Mouse (Mus musculus): ENCODE measurements at regions not wholly inside any gene's neighbourhood (a gene's known extent, or its start where the extent isn't known, plus 50 kb on each side); places are given as distances from the start of the nearest gene placed in this dataset.

DNA sequence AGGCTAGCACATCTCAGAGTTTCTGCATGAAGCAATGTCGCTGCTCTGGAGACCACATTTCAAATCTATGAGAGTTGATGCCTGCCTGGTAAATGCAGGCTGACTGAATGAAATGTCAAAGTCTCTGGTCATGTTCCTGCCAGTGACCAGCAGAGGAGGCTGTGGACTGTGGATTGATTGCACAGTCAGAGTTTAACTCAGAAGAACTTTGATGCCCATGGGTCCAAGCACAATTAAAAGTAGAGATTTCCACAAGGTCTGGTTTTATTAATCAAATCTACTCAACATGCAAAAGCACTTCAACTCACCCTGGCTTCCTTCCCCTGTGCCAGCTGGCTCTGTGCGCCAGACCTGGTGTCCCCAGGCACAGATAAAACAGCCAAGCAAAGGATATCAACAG lies 81.3 kb downstream of the Hsd17b3 start:
- DNase-seq (ENCODE audit: low spot score), result no peak

DNA sequence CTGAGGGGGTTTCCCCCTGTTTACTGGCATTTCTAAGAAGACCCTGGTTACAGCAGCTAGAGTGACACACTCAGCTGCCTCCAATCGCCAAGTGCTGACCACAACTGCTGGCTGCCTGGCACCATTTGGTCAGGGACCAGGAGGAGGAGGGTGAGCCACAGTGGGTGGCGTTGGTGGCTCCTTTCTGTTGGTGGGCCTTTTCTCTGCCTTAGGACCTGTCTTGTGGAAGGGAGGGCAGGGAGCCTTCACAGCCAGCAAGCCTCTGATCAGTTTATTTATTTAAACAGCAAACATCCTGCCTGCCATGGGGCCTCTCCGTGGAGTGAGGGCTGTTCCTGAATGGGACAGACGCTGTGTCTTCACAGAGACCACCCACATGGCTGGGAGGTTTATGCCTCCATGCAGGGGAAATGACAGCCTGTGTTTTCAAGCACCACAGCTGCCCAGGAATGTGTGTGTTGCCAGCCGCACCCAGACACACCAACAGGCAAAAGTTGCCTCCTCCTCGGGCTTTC lies 86.0 kb downstream of the Hsd17b3 start:
- DNase-seq (ENCODE audit: low spot score), result no peak

DNA sequence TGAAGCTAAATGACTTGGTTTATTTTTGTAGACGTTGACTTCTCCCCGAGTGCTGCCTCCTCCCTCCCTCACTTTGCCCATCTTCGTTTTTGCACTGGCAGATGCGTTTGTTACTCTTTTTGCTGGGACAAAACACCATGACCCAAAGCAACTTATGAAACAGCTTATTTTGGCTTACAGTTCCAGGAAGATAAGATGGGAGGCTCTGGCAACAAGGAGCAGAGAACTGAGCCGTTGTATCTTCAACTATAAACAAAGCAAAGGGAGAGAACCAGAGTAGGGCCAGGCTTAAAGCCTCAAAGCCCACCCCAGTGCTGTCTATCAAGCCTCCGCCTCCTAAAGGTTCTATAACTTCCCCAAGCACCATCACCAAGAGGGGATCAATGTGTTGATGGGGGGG lies 88.7 kb downstream of the Hsd17b3 start:
- DNase-seq (ENCODE audit: low spot score), result no peak

DNA sequence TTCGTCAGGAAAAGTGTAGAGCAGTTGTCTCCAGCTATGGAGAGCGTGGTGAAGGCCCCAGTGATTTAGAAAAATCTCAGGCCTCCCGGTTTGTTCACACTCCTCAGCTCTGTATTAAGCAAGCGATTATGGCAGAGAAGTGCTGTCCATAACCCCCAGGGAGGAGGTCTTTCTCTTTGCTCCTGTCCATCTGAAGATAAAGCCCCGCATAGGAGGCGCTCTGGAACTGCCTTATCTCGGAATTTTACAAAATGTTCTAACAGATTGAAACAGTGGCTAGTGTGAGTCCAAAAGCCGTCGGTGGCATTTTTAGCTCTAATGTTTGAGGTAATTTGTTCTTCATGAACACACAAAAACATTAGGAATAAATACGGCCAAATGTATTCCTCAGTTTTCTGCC lies 90.4 kb downstream of the Hsd17b3 start:
- no peak for DNase-seq (ENCODE audit: low spot score)

DNA sequence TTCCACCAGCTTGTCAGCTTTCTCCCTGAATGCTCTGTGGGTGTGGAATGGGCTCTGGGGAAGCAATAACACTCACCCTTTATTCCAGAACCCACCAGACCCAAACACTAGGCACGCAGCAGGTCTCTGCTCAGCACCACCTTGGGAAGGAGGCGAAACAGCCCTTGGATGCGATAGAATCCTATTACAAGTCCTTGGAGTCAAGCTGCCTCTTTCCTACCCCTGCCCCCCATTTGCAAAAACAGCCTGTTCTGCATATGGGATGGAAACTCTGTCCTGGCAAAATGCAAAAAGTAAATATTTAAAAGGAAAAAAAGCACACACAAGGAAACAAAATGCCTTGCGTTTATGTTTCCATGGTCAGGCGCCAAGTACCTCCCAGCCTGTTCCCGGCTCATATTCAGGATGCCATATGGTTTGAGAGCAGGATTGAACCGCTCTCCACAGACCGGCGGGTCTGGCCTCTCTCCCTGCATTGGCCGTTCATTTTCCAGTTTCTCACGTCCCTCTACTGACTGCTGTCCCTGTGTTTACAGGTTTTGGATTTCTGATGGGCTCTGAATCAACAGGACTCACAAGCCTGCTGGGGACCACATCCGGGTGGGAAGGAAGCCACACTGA lies 95.1 kb downstream of the Hsd17b3 start:
- DNase-seq (ENCODE audit: low spot score), result no peak

DNA sequence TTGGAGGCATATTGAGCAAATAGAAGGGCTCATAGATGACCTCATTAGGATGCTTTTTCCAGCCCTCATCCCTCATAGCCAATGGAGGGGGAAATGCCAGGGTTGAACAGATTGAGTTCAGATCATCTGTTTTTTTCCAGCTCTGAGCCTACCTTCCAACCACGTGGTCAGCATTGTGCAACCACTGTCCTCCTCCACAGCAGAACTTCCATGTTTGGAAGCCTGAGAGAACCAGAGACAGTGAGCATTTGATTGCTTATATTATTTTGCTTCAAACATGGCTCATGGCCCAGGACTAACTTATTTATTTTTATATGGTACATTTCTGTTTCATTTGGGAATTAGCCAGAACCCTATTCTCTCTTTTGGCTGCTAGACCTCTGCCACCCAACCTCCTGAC lies 96.0 kb downstream of the Hsd17b3 start:
- DNase-seq (ENCODE audit: low spot score), result no peak

DNA sequence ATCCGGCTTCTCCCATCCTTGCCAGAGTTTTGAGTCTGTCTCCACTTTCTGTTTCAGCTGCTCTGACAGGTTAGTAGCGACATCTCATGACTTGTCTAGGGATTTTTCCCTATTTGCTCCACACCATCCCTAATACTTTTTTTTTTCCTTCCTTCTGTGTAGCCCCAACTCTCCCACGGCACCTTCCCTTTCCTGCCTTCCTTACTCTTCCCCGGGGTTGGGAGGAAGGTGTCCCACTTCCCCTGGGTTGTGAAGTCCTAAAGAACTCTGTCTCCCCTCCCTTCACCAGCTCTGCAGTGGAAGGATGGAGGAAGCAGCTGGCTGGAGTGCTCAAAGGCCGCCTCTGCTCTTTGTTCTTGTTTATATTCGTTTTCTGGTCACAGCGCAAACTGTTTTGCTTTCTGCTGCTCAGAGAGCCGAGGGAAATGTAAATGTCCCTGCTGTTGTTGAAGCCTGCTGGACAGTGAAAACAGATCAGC lies 98.5 kb downstream of the Hsd17b3 start:
- DNase-seq (ENCODE audit: low spot score), result no peak

DNA sequence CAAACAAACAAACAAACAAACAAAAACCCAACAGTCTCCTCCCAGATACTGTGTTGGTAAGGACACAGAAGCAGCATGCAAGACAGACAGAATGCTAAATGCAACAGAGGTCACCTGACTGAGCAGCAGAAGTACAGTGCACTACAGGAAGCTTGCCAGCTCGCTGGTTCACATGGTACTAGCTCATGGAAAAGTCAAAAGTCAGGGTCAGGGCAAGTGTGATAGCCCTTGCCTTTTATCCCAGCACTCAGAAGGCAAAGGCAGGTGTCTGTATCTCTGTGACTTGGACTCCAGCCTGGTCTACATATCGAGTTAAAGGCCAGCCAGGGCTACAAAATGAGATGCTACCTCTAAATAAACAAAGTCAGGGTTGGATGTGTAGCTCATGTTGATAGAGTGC lies 99.3 kb downstream of the Hsd17b3 start:
- no peak for DNase-seq (ENCODE audit: low spot score)

DNA sequence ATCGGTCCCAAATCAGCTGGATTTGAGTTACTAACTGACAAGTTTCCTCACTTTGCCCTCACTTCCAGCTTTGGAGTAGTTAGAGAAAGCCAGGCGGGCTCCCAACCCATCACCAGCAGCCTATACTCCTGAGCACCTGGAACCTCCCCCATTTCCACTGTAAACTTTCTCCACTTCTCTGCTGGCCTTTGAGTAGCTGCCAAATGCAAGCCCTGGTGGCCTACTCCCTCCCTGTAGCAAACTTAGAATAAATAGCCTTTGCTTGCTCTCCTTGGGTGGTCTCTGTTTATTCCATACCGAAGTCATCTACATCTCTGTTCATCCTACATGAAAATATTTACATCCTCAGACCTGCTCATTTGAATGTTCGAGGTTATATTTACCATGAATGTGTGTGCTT lies 100.8 kb downstream of the Hsd17b3 start:
- DNase-seq (ENCODE audit: low spot score), result no peak

DNA sequence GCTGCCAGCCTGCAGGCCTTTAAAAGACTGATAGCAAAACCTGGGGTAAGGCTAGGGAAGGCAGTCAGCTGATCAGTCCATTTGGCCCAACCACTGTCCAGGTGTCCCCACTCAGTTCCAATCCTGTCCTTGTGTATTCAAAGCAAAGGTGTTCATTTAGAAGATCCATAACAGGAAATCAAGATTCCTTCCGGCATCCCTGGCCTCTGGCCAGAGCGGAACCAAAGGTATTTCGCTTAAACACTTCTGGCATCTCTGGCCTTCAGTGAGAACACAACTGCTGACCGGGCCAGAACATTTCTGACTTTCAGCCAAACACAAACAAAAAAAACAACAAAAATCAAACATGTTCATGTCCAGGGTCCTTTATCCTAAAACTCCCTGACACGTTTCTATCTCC lies 102.3 kb downstream of the Hsd17b3 start:
- DNase-seq (ENCODE audit: low spot score), result no peak

DNA sequence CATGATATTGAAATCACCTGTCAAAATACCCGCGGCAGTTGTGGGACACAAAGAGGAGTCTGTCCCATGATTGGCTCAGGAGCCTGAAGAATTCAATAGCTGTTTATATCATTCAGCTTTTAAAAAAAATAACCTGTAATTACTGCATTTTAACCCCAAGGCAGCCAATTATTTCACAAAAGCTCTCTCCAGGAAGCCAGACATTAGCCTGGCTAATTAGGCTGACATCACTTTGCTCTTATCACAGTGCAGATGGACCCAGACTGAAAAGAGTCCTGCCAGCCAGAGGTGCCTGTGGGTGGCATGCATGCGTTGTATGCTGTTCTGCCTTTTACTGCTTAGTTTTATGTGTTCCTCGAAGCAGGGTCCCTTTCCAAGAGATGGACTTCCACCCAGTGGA lies 103.4 kb downstream of the Hsd17b3 start:
- no peak for DNase-seq (ENCODE audit: low spot score)

DNA sequence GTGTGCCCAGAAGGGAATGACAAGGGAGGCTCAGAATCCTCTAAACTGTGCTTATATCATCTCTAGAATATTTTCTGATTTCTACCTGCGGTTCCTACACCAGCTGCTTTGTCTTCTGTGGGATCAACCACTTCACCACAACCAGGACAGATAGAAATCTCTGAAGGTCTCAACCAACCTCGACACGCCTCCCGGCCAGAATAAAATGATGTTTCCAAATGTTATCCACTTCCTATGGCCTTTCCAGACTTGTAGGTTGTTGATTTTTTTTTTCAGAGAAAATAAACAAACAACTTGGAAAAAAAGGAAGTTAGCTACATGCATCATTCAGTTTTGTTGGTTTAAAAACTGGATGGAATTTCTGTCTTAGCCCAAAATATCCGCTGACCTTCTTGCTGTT lies 103.9 kb downstream of the Hsd17b3 start:
- no peak for DNase-seq (ENCODE audit: low spot score)

DNA sequence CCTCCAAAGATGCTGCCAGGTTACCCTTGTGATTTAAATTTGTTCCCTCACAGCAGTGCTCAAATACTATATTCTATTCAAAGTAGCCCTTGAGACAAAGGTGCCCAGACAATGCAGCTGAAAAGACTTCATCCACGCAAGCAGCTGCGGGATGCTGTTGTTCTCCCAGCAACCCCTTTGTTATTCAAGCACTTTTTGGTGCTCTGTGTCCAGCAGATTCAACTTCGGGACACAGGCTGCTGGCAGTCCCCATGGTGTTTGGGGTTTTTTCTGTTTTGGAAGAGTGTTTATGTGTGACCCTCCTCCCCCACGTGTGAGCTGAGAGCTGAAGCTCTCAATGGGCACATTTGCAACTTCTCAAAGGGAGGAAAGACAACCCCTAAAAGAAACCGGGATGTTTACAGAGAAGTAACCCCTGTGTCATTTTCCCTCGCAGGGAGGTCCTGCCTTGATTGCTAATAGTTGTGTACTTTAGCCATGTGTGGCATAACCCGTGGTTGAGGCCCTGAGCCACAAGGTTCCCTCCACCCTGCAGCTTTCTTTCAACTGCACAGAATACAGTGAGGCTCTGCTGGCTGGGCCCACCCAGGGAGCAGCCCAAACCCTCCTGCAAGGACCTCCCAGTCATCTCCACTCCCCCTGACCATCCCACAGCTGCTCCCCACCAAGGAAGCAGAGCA lies 108.9 kb downstream of the Hsd17b3 start:
- DNase-seq (ENCODE audit: low spot score), result no peak

DNA sequence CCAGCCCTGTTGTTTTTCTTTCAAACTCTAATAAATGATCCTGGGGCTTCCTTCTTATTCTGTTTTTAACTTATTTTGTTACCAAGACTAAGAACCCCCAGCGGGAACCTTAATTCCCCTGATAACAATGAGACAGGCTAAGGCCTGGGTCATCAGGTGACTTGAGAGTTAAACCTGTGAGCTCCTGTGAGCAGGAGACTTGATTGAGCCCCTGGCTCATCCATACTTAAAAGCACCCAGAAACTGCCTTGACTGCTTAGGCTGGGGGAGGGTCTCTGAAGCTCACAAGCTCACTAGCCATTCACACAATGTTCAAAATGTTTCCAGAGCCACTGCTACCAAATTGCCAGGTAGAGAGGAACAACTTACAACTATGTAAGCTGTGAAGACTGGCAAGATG lies 109.4 kb downstream of the Hsd17b3 start:
- no peak for DNase-seq (ENCODE audit: low spot score)

DNA sequence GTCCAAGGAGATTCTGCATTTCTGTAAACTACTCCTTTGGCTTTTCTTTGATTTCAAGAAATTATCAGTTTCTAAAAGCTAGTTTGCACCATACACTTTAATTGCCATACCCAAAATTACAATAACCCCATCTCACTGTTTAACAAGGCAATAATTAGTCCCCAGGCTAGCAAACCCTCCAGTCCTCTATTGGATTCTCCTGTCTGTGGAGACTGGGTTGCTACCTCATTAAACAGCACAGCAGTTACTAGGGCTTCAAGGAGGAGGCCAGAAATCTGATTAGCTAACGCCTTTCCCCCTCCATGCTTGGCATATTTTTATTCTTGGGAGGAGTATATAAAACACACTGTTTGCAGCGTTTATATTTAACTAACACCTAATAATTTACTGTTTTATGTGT lies 119.1 kb downstream of the Hsd17b3 start:
- DNase-seq (ENCODE audit: low spot score), result no peak

DNA sequence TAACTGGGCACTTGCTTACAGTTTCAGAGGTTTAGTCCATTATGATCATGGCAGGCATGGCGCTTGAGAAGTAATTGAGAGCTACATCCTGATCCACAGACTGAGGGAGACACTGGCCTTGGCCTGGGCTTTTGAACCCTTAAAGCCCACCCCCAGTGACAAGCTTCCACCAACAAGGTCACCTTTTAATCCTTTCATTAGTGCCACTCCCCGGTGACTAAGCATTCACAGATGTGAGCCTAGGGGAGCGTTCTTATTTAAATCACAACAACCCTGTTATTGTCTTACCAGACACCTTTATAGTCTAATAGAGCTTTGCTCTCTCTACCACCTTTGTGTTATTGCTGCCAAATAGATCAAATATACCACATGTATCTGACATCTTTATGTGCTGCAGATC lies 120.4 kb downstream of the Hsd17b3 start:
- no peak for DNase-seq (ENCODE audit: low spot score)

DNA sequence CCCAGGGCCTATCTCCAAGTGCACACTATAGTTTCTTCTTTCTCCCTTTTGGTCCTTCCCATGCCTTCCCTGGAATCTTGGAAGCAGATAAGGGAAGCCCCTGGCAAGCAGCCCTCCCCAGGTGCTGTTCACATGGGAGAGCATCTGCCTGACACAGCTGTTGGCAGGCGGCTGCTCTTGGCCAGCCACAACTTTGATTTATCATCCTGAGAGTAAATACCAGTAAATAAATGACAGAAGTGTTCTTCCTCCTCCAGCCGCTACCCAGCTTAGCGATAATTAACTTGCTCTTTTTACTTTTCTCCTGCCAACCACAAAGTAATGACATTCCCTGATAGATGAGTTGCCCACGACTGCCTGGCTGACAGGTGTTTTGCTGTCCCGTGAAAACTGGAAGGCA lies 131.9 kb downstream of the Hsd17b3 start:
- DNase-seq (ENCODE audit: low spot score), result peak; percentile 41

DNA sequence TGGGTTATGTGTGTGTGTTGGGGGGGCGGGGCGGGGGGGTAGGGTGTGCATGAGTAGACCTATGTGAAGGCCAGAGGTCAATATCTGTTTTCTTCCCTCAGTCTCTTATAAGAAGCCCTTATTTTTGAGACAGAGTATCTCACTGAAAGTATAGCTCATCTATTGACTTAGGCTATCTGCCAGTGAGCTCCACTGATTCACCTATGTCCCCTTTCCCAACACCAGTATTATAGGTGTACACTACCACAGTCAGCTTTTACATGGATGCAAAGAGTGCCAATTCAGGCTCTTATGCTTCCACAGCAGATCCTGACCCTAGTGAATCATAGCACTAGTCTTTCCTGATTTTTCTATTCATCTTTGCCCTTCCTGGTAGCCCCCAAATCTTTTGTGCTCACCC lies 134.7 kb downstream of the Hsd17b3 start:
- no peak for DNase-seq (ENCODE audit: low spot score)

DNA sequence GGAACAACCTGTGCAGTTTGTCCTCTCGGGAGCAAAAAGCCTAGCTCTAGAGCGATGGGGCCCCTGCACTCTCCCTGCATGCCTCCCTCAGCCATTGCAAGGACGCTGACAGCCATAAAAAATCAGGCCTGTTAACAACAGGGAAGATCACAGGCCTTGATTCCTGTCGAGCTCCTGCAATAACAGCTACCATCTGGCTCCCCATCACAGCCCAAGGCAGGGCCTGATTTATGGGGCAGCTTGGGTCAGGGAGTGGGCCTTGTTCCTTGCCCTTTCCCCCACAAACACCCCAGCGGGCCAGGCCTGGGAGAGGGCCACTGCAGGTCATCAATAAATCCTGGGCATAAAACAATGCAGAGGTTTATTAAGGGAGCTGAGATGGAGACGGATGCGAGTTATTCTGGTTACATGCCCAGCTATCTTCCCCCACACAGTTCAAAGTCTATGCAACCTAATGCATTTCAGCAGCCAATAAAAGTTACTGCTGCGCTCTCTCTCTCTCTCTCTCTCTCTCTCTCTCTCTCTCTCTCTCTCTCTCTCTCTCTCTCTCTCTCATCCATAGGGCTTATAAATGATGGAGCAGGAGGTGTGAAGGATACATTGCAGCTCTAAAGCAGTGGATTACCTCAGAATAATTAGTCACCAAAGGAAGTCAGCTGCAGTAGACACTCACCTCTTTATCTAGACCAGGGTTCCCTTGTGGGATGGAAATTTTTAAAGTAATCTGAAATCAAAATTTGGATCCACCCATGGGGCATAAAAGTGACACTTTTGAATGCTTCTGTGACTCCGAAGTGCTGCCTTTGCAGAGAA lies 136.9 kb downstream of the Hsd17b3 start:
- DNase-seq (ENCODE audit: low spot score), result peak; percentile 36

DNA sequence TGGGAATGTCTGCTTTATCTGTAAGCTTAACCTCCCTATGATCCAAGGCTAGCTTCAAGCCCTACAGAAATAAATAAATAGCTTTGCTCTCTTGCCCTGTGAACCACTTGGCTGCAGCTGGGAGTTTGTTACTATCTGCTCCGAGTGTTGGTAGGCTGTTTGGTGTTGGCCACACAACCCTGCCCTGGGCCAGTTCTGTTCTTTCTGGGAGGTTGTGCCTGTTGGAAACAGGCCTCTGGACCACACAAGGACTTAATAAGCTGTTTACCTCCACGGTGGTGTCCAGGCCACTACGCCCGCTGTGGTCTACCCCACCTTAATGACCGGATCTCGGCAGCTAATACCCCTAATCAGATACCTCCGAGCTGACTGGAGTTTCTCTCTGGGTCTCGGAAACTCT lies 136.1 kb downstream of the Ercc6l2 start:
- DNase-seq (ENCODE audit: low spot score), result no peak
